Mouse (Mus musculus): ENCODE results near the gene Gsdma2. TPM values are rescaled to one million over a fixed set of nuclear protein-coding genes. Genes with fewer than 3 reads are reported as not detected.

Gsdma2 gene
- polyA plus RNA-seq, 1 experiment: not detected

GRCm38 (mm10) chr11:98696454-98697216 lies 50.1 kb downstream of the Gsdma2 start:
- no peak overlapping the region for H3K4me3 ChIP-seq (ENCODE audit: insufficient read depth, low read length)
- H3K27ac ChIP-seq (ENCODE audit: insufficient read depth, low read length): no peak overlapping the region
- no peaks in the 10 kb centered on the region; the same call in 1 of the 2 replicates for H3K4me1 ChIP-seq (ENCODE audit: control insufficient read depth, insufficient read depth, low read length)
- no peak for TF ChIP-seq CTCF (IDR thresholded peaks at IDR 0.05; ENCODE audit: borderline replicate concordance, insufficient read depth, low read length)
- TF ChIP-seq POLR2A (IDR thresholded peaks at IDR 0.05; ENCODE audit: low read depth, low read length): no peak

GRCm38 (mm10) chr11:98697225-98697624 lies 50.7 kb downstream of the Gsdma2 start:
- TF ChIP-seq POLR2A (IDR thresholded peaks at IDR 0.05; ENCODE audit: low read depth, low read length) (no peak), CTCF (IDR thresholded peaks at IDR 0.05; ENCODE audit: borderline replicate concordance, insufficient read depth, low read length) (no peak)
- Histone ChIP-seq H3K27ac (ENCODE audit: insufficient read depth, low read length) (no peak overlapping the region), H3K4me3 (ENCODE audit: insufficient read depth, low read length) (no peak overlapping the region), H3K4me1 (ENCODE audit: control insufficient read depth, insufficient read depth, low read length) (no peaks in the 10 kb centered on the region; the same call in 1 of the 2 replicates)

GRCm38 (mm10) chr11:98698849-98699640 lies 52.5 kb downstream of the Gsdma2 start:
- no peaks in the 10 kb centered on the region; the same call in 1 of the 2 replicates for H3K4me1 ChIP-seq (ENCODE audit: control insufficient read depth, insufficient read depth, low read length)
- no peak overlapping the region for H3K4me3 ChIP-seq (ENCODE audit: insufficient read depth, low read length)
- TF ChIP-seq CTCF (IDR thresholded peaks at IDR 0.05; ENCODE audit: borderline replicate concordance, insufficient read depth, low read length) (no peak), POLR2A (IDR thresholded peaks at IDR 0.05; ENCODE audit: low read depth, low read length) (no peak)
- no peak overlapping the region for H3K27ac ChIP-seq (ENCODE audit: insufficient read depth, low read length)

- no peak overlapping the region for H3K27ac ChIP-seq (ENCODE audit: insufficient read depth, low read length)
- H3K4me3 ChIP-seq (ENCODE audit: insufficient read depth, low read length): no peak overlapping the region
- peak; percentile 67 for TF ChIP-seq CTCF (IDR thresholded peaks at IDR 0.05; ENCODE audit: borderline replicate concordance, insufficient read depth, low read length)
- TF ChIP-seq POLR2A (IDR thresholded peaks at IDR 0.05; ENCODE audit: low read depth, low read length): no peak
- no peaks in the 10 kb centered on the region; the same call in 1 of the 2 replicates for H3K4me1 ChIP-seq (ENCODE audit: control insufficient read depth, insufficient read depth, low read length)
These were observed 53.4 kb downstream of the Gsdma2 start for GRCm38 (mm10) chr11:98699911-98700310.

GRCm38 (mm10) chr11:98701213-98701670 lies 54.7 kb downstream of the Gsdma2 start, which contains the start of gene Csf3:
Gene Csf3 (plus strand): TSS chr11:98701263.
- H3K27ac ChIP-seq (ENCODE audit: insufficient read depth, low read length): no peak within 1 kb of the TSS
- H3K4me3 ChIP-seq (ENCODE audit: insufficient read depth, low read length): no peak within 1 kb of the TSS
- TF ChIP-seq POLR2A (IDR thresholded peaks at IDR 0.05; ENCODE audit: low read depth, low read length) (no peak), CTCF (IDR thresholded peaks at IDR 0.05; ENCODE audit: borderline replicate concordance, insufficient read depth, low read length) (no peak)
- H3K4me1 ChIP-seq (ENCODE audit: control insufficient read depth, insufficient read depth, low read length): no peaks in the 10 kb centered on the region; the same call in 1 of the 2 replicates

GRCm38 (mm10) chr11:98702323-98702722 lies 55.8 kb downstream of the Gsdma2 start:
- H3K4me1 ChIP-seq (ENCODE audit: control insufficient read depth, insufficient read depth, low read length): no peaks in the 10 kb centered on the region; the same call in 1 of the 2 replicates
- no peak overlapping the region for H3K4me3 ChIP-seq (ENCODE audit: insufficient read depth, low read length)
- TF ChIP-seq CTCF (IDR thresholded peaks at IDR 0.05; ENCODE audit: borderline replicate concordance, insufficient read depth, low read length) (no peak), POLR2A (IDR thresholded peaks at IDR 0.05; ENCODE audit: low read depth, low read length) (no peak)
- no peak overlapping the region for H3K27ac ChIP-seq (ENCODE audit: insufficient read depth, low read length)

- Histone ChIP-seq H3K27ac (ENCODE audit: insufficient read depth, low read length) (no peak overlapping the region), H3K4me3 (ENCODE audit: insufficient read depth, low read length) (no peak overlapping the region), H3K4me1 (ENCODE audit: control insufficient read depth, insufficient read depth, low read length) (peaks cover 8% of the 10 kb centered on the region)
- TF ChIP-seq CTCF (IDR thresholded peaks at IDR 0.05; ENCODE audit: borderline replicate concordance, insufficient read depth, low read length): no peak
- TF ChIP-seq POLR2A (IDR thresholded peaks at IDR 0.05; ENCODE audit: low read depth, low read length): no peak
These were observed 58.5 kb downstream of the Gsdma2 start for GRCm38 (mm10) chr11:98705021-98705420.

Other genes with a start within 250 kb of the Gsdma2 start
- gene Pgap3, start 246.3 kb upstream of the Gsdma2 start, polyA plus RNA-seq (2011; ENCODE audit: insufficient read length, low read depth, missing spikeins): 3.6 and 4.1 TPM in 2 replicates
- gene Erbb2, start 234.3 kb upstream of the Gsdma2 start, polyA plus RNA-seq (2011; ENCODE audit: insufficient read length, low read depth, missing spikeins): 15.3 and 17.8 TPM in 2 replicates
- gene Mien1, start 207.8 kb upstream of the Gsdma2 start, polyA plus RNA-seq (2011; ENCODE audit: insufficient read length, low read depth, missing spikeins): 47.2 and 54.3 TPM in 2 replicates
- gene Grb7, start 200.4 kb upstream of the Gsdma2 start, polyA plus RNA-seq (2011; ENCODE audit: insufficient read length, low read depth, missing spikeins): not detected in 2 replicates
- not detected in 2 replicates for gene Ikzf3, start 100.7 kb upstream of the Gsdma2 start, polyA plus RNA-seq (2011; ENCODE audit: insufficient read length, low read depth, missing spikeins)
- not detected in 2 replicates for gene Zpbp2, start 95.7 kb upstream of the Gsdma2 start, polyA plus RNA-seq (2011; ENCODE audit: insufficient read length, low read depth, missing spikeins)
- 47.7 and 51.9 TPM in 2 replicates for gene Ormdl3, start 59.4 kb upstream of the Gsdma2 start, polyA plus RNA-seq (2011; ENCODE audit: insufficient read length, low read depth, missing spikeins)
- not detected in 2 replicates for gene Lrrc3c, start 48.5 kb upstream of the Gsdma2 start, polyA plus RNA-seq (2011; ENCODE audit: insufficient read length, low read depth, missing spikeins)
- gene Gm12355, start 21.1 kb upstream of the Gsdma2 start, polyA plus RNA-seq (2011; ENCODE audit: insufficient read length, low read depth, missing spikeins): 7.2 and 8.9 TPM in 2 replicates
- not detected in 2 replicates for gene Gsdma3, start 20.4 kb upstream of the Gsdma2 start, polyA plus RNA-seq (2011; ENCODE audit: insufficient read length, low read depth, missing spikeins)
- not detected in 2 replicates for gene Gsdma, start 17.6 kb downstream of the Gsdma2 start, polyA plus RNA-seq (2011; ENCODE audit: insufficient read length, low read depth, missing spikeins)
- 86.7 and 91.8 TPM in 2 replicates for gene Psmd3, start 35.8 kb downstream of the Gsdma2 start, polyA plus RNA-seq (2011; ENCODE audit: insufficient read length, low read depth, missing spikeins)
- gene Csf3, start 54.5 kb downstream of the Gsdma2 start, polyA plus RNA-seq (2011; ENCODE audit: insufficient read length, low read depth, missing spikeins): 0.35 TPM in 1 of 2 replicates, not detected in the other
- 50.1 and 58.1 TPM in 2 replicates for gene Med24, start 82.7 kb downstream of the Gsdma2 start, polyA plus RNA-seq (2011; ENCODE audit: insufficient read length, low read depth, missing spikeins)
- 66.0 and 83.9 TPM in 2 replicates for gene Thra, start 93.9 kb downstream of the Gsdma2 start, polyA plus RNA-seq (2011; ENCODE audit: insufficient read length, low read depth, missing spikeins)
- 18.7 and 23.7 TPM in 2 replicates for gene Nr1d1, start 128.6 kb downstream of the Gsdma2 start, polyA plus RNA-seq (2011; ENCODE audit: insufficient read length, low read depth, missing spikeins)
- gene Msl1, start 148.8 kb downstream of the Gsdma2 start, polyA plus RNA-seq (2011; ENCODE audit: insufficient read length, low read depth, missing spikeins): 77.7 and 83.8 TPM in 2 replicates
- gene Casc3, start 158.1 kb downstream of the Gsdma2 start, polyA plus RNA-seq (2011; ENCODE audit: insufficient read length, low read depth, missing spikeins): 29.7 and 36.7 TPM in 2 replicates
- gene Rapgefl1, start 190.0 kb downstream of the Gsdma2 start, polyA plus RNA-seq (2011; ENCODE audit: insufficient read length, low read depth, missing spikeins): 1.6 and 2.0 TPM in 2 replicates
- gene Wipf2, start 216.9 kb downstream of the Gsdma2 start, polyA plus RNA-seq (2011; ENCODE audit: insufficient read length, low read depth, missing spikeins): 10.7 and 11.4 TPM in 2 replicates

Measured in embryonic fibroblast, embryonic 13.5 days (primary cell).